Mouse (Mus musculus) heart, postnatal 0 days (tissue): ENCODE results near the gene Cyp4f13. TPM values are rescaled to one million over a fixed set of nuclear protein-coding genes. Genes with fewer than 3 reads are reported as not detected.
A peak's percentile ranks its signal among the peaks of the same experiment; 100 is the strongest.

Experiments used
- ATAC-seq: fragments of 200-750 bp; cut with Nextera tagmentation; 2 replicates; pipeline ENCODE4 v1.8.0; 2017; ENCODE audit warnings: low read depth, moderate number of reproducible peaks, moderate library complexity; ENCODE audit not compliant: insufficient read depth
- DNase-seq: peaks from one replicate; pipeline ENCODE4 v3.0.0-alpha.2; 2016; ENCODE audit warnings: low spot score
- H3K27ac ChIP-seq: fragments of 300-500 bp; sonication (generic); 2 replicates; pipeline ENCODE4 v1.5.1; 2014; ENCODE audit warnings: low read depth, mild to moderate bottlenecking
- H3K27me3 ChIP-seq: fragments of 300-500 bp; sonication (generic); 2 replicates; pipeline ENCODE4 v1.6.1; 2014; ENCODE audit warnings: low read length, mixed read lengths; ENCODE audit not compliant: control insufficient read depth, insufficient read depth
- H3K36me3 ChIP-seq: fragments of 300-500 bp; sonication (generic); replicated peaks from 2 replicates; pipeline ENCODE4 v1.6.1; 2014; ENCODE audit warnings: low read length, mixed read lengths; ENCODE audit not compliant: control insufficient read depth, insufficient read depth
- H3K4me1 ChIP-seq: fragments of 300-500 bp; sonication (generic); 2 replicates; pipeline ENCODE4 v1.6.1; 2014; ENCODE audit warnings: antibody characterized with exemption; ENCODE audit not compliant: control insufficient read depth, insufficient read depth
- H3K4me2 ChIP-seq: fragments of 300-500 bp; sonication (generic); 2 replicates; pipeline ENCODE4 v1.6.1; 2014; ENCODE audit warnings: low read depth, mild to moderate bottlenecking, low read length, moderate library complexity
- H3K4me3 ChIP-seq: fragments of 300-500 bp; sonication (generic); 2 replicates; pipeline ENCODE4 v1.5.1; 2014; ENCODE audit warnings: low read depth, low read length
- H3K9ac ChIP-seq: fragments of 300-500 bp; sonication (generic); replicated peaks from 2 replicates; pipeline ENCODE4 v1.6.1; 2014; ENCODE audit warnings: low read depth, low read length, mixed read lengths
- H3K9me3 ChIP-seq: fragments of 300-500 bp; sonication (generic); replicated peaks from 2 replicates; pipeline ENCODE4 v1.6.1; 2016; ENCODE audit warnings: low read length; ENCODE audit not compliant: control insufficient read depth
- CTCF ChIP-seq: IDR thresholded peaks from 2 replicates; pipeline ENCODE4 v1.5.1; 2016; ENCODE audit warnings: antibody characterized with exemption, control low read depth, low read depth
- EP300 ChIP-seq: IDR thresholded peaks from 2 replicates; pipeline ENCODE4 v1.6.1; 2016; ENCODE audit warnings: antibody characterized with exemption, low read depth
- whole genome bisulfite sequencing: fragments of 180-500 bp; shearing (Covaris S2); extraction: QIAGEN DNeasy Blood & Tissue Kit; methylation state at CpG from one replicate; pipeline ENCODE4 v1.1.7; 2014; 5-methylcytosine and 5-hydroxymethylcytosine counted together
- polyA plus RNA-seq: library from polyadenylated mRNA; unstranded; fragments of >200 nt; fragmentation: Nextera tagmentation; extraction: Ambion mirVana; gene quantifications from 2 replicates; pipeline ENCODE4 v1.2.1, GENCODE M21; 2015
- total RNA-seq: library from RNA; depleted of rRNA; stranded (reverse); fragments of >200 nt; gene quantifications from 2 replicates; pipeline ENCODE4 v1.2.3, GENCODE M21; 2014; ENCODE audit warnings: low replicate concordance

Cyp4f13 gene
- total and polyA plus RNA-seq, 2 experiments from 2014 or later, result 4.8 to 10.3 TPM

DNA sequence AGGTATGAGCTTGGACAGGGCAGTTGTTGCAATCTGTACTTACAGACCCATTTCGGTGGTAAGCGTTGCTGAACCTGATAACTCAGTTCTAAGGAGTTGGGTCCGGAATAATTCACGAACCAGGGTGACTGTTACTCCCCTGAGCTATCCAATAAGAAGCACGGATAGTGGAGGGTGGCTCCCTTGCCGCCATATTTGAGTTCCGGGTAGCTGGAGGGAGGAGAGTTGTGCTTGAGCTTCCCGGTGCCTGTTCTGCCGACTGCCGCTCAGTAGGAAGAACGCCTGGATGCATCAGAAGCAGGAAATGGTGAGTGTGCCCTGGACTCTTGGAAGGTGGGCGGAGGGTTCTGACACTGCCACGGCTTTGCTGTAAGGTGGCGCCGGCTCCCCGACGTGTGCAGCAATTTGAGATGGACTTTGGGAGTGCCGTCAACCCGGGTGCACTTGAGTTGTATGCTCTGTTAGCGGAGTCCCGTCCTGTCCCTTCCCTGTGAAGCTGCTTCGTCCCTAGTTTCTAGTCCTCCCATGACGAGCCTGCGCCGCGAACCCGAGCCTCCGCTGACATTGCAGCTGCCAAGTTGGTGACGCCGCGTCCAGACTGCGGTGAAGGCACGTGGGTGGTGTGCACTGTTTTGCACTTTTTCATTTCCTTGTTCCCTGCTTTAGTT, 18.6 kb upstream of the Cyp4f13 start, which contains the start of gene Zfp472:
Gene Zfp472, plus strand, starts transcription at position 192 of the 668 bp plus-strand sequence.
- ATAC-seq, result peak; percentile 99

GRCm38 (mm10) chr17:32965253-32965622, 18.0 kb upstream of the Cyp4f13 start:
- Histone ChIP-seq H3K9me3 (no peaks in the 10 kb centered on the region), H3K27ac (peak overlapping the region; percentile 91), H3K36me3 (no peaks in the 10 kb centered on the region), H3K4me2 (peak overlapping the region; percentile 64), H3K4me1 (peaks cover 14% of the 10 kb centered on the region), H3K9ac (peak overlapping the region; percentile 72), H3K4me3 (peak overlapping the region; percentile 82), H3K27me3 (no peaks in the 10 kb centered on the region)
- no peak; the same call in 1 of the 2 replicates for ATAC-seq
- TF ChIP-seq CTCF, result no peak
- no peak for TF ChIP-seq EP300
- no peak for DNase-seq
- under 1% methylated on average over 14 of the region's 14 CpGs for WGBS

More for the DNA sequence above, 18.6 kb upstream of the Cyp4f13 start, which contains the start of gene Zfp472:
- Histone ChIP-seq H3K9me3 (no peaks in the 10 kb centered on the region), H3K27ac (peak within 1 kb of the TSS; percentile 91), H3K27me3 (no peaks in the 10 kb centered on the region), H3K36me3 (no peaks in the 10 kb centered on the region), H3K4me1 (peaks cover 14% of the 10 kb centered on the region), H3K4me3 (peak within 1 kb of the TSS; percentile 82), H3K9ac (peak within 1 kb of the TSS; percentile 72), H3K4me2 (peak within 1 kb of the TSS; percentile 64)
- under 1% methylated on average over 33 of the region's 33 CpGs for WGBS
- DNase-seq, result peak; percentile 94
- TF ChIP-seq EP300 (peak; percentile 70; the same call in 1 of the 2 replicates), CTCF (no peak)

GRCm38 (mm10) chr17:32951441-32951840, 4.2 kb upstream of the Cyp4f13 start:
- Histone ChIP-seq H3K27ac (no peak overlapping the region), H3K9ac (no peak overlapping the region), H3K4me3 (no peak overlapping the region), H3K4me2 (no peak overlapping the region), H3K4me1 (peaks cover 13% of the 10 kb centered on the region), H3K27me3 (no peaks in the 10 kb centered on the region), H3K36me3 (no peaks in the 10 kb centered on the region), H3K9me3 (no peaks in the 10 kb centered on the region)
- DNase-seq (peak; percentile 68), ATAC-seq (no peak)
- WGBS, result 28% methylated on average over 16 of the region's 16 CpGs
- TF ChIP-seq EP300 (no peak), CTCF (peak; percentile 78)

DNA sequence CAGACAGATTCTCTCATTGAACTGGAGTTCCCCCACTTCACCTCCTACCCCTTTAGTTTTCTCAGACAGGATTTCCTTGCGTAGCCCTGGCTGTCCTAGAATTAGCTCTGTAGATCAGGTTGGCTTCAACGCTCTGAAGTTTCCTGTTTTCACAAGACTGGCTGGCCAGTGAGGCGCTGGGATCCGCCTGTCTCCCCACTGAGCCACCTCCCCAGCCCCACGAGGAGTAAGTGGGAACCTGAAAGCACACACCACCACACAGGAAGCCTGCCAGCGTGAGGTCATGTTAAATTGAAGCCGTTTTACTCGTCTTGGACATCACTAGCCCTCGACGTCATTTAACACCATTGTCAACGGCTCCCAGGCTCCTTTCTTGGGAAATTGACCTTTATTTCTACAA, 3.8 kb upstream of the Cyp4f13 start:
- Histone ChIP-seq H3K9me3 (no peaks in the 10 kb centered on the region), H3K36me3 (no peaks in the 10 kb centered on the region), H3K4me1 (peaks cover 17% of the 10 kb centered on the region), H3K9ac (no peak overlapping the region), H3K27ac (no peak overlapping the region), H3K4me2 (no peak overlapping the region), H3K4me3 (no peak overlapping the region), H3K27me3 (no peaks in the 10 kb centered on the region)
- ATAC-seq (no peak), DNase-seq (no peak)
- no peak for TF ChIP-seq EP300
- no peak for TF ChIP-seq CTCF
- 67% methylated on average over 11 of the region's 11 CpGs for WGBS

DNA sequence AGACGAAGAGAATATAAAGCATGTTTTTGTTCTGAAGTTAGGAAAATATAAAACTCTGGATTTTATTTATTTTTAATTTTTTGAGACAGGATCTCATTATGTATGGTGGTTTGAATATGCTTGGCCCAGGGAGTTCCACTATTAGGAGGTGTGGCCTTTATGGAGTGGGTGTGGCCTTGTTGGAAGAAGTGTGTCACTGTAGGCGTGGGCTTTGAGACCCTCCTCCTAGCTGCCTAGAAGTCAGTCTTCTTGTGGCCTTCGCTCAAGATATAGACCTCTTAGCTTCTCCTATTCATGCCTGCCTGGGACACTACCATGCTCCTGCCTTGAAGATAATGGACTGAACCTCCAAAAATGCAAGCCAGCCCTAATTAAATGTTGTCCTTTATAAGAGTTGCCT, 2.9 kb upstream of the Cyp4f13 start:
- H3K4me1 ChIP-seq, result peaks cover 18% of the 10 kb centered on the region
- DNase-seq (no peak), ATAC-seq (no peak)
- H3K9ac ChIP-seq, result no peak overlapping the region
- H3K27me3 ChIP-seq, result no peaks in the 10 kb centered on the region
- TF ChIP-seq EP300 (no peak), CTCF (no peak)
- WGBS, result 89% methylated on average over 3 of the region's 3 CpGs
- no peak overlapping the region for H3K27ac ChIP-seq
- H3K4me3 ChIP-seq, result no peak overlapping the region
- H3K9me3 ChIP-seq, result no peaks in the 10 kb centered on the region
- H3K4me2 ChIP-seq, result no peak overlapping the region
- no peaks in the 10 kb centered on the region for H3K36me3 ChIP-seq

DNA sequence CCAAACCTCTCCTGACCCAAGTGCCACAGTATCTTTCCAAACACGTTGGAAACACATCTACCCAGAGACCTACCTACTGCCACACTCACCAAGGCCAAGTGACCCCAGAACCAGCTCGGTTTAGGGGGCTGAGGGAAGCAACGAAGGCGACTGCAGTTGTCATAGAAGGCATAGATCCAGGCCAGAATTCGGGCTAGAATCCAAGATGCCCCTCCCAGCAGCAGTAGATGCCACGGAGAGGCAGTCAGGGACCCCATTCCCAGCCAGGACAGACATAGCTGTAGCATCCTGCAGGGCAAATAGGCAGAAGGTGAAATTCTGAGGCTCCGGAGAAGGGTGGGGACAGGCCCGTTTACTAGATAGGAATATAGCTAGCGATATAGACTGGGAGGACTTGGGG, 486 bp downstream of the Cyp4f13 start:
- no peaks in the 10 kb centered on the region for H3K36me3 ChIP-seq
- peak overlapping the region; percentile 92 for H3K27ac ChIP-seq
- TF ChIP-seq CTCF (no peak), EP300 (no peak)
- ATAC-seq (peak; percentile 5; the same call in 1 of the 2 replicates), DNase-seq (no peak)
- H3K4me2 ChIP-seq, result peak overlapping the region; percentile 85
- 36% methylated on average over 9 of the region's 9 CpGs for WGBS
- H3K9ac ChIP-seq, result peak overlapping the region; percentile 68
- H3K27me3 ChIP-seq, result no peaks in the 10 kb centered on the region
- peak overlapping the region; percentile 66 for H3K4me3 ChIP-seq
- H3K4me1 ChIP-seq, result peaks cover 18% of the 10 kb centered on the region
- H3K9me3 ChIP-seq, result no peaks in the 10 kb centered on the region
